Mouse (Mus musculus) bone marrow, adult 2 months (tissue): ENCODE data around the gene Mid2.

Experiments
- CTCF ChIP-seq: fragments of 200-500 bp; IDR thresholded peaks from 2 replicates; pipeline ENCODE4 v1.5.1; 2011; ENCODE audit warnings: low read length, control low read depth; ENCODE audit not compliant: control insufficient read depth, insufficient read depth
- POLR2A ChIP-seq: fragments of 200-500 bp; IDR thresholded peaks from 2 replicates; pipeline ENCODE4 v1.6.1; 2011; ENCODE audit warnings: low read depth, mild to moderate bottlenecking, control low read depth, low read length, borderline replicate concordance; ENCODE audit not compliant: control insufficient read depth

DNA sequence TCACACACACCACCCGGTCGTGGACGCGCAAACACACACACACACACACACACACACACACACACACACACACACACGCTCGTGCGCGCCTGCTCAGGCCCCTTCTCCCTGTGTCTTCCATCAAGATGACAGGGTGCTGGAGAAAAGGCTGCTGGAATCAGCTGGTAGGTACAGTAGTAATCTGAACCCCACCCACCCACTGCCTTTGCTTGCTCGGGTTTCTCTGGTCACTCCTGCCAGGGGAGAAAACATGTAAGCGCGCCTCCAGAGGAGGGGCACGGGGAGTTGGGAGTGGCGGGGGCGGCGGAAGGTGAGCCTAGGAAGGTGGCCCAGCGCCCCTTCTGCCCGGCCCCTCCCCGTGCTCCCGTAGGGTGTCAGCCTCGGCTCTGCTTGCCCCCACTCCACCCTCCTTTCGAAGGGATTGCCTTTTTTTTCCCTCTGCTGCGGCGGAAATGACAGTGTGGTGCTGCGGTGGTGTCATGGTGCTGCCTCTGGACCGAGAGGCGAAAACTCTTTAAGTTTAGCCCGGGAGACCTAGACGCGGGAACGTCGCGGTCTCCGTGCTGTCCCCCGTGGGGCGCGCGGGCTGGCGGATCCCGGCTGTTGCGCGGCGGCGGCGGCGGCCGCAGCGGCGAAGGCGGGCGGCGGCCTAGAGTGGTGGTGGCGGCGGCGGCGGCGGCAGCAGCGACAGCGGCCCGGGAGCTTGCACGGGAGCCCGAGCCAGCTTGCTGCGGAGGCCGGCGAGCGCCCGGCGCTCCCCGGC is at the start of gene Mid2:
- no peak for TF ChIP-seq CTCF
- TF ChIP-seq POLR2A, result no peak
